Mouse (Mus musculus) mature B cell (primary cell): ENCODE measurements around the gene Sowahb.

Experiments
- in situ Hi-C: fragments of 300-500 bp; cut with MboI; formaldehyde crosslinking; loops from 2 replicates; pipeline ENCODE4 v1.14.3; 2019

Sowahb gene

GRCm38 (mm10) chr5:93044584-93045370 is at the start of gene Sowahb:
Gene Sowahb, minus strand, starts transcription at chr5:93045022.
- in situ Hi-C loops, result no loop called here

GRCm38 (mm10) chr5:93093638-93094527 is 49.1 kb upstream of the Sowahb start:
- in situ Hi-C loops, result no loop called here

GRCm38 (mm10) chr5:93092857-93093622 is 48.2 kb upstream of the Sowahb start, which contains the start of gene Sept11:
Gene Sept11, plus strand, starts transcription at chr5:93093437.
- in situ Hi-C loops, result no loop called here

GRCm38 (mm10) chr5:93092147-93092781 is 47.4 kb upstream of the Sowahb start:
- in situ Hi-C loops, result no loop called here

GRCm38 (mm10) chr5:93091266-93091665 is 46.4 kb upstream of the Sowahb start:
- in situ Hi-C loops, result no loop called here

GRCm38 (mm10) chr5:93085900-93086299 is 41.1 kb upstream of the Sowahb start:
- in situ Hi-C loops, result loop anchor here (10.0 kb wide), 1 partner anchor 179 kb away; the partner anchor contains the start of gene Ccng2

GRCm38 (mm10) chr5:93085015-93085598 is 40.3 kb upstream of the Sowahb start:
- in situ Hi-C loops, result loop anchor here (10.0 kb wide), 1 partner anchor 180 kb away; the partner anchor contains the start of gene Ccng2

- in situ Hi-C loops, result no loop called here
Measured at GRCm38 (mm10) chr5:93079596-93079995, 34.8 kb upstream of the Sowahb start.

GRCm38 (mm10) chr5:93077661-93078323 is 33.0 kb upstream of the Sowahb start:
- in situ Hi-C loops, result no loop called here

GRCm38 (mm10) chr5:93060865-93061264 is 16.0 kb upstream of the Sowahb start:
- in situ Hi-C loops, result no loop called here

GRCm38 (mm10) chr5:93053606-93054397 is 9.0 kb upstream of the Sowahb start:
- in situ Hi-C loops, result no loop called here

- in situ Hi-C loops, result no loop called here
Measured at GRCm38 (mm10) chr5:93051951-93052350, 7.1 kb upstream of the Sowahb start.

- in situ Hi-C loops, result no loop called here
Measured at GRCm38 (mm10) chr5:93051041-93051440, 6.2 kb upstream of the Sowahb start.

GRCm38 (mm10) chr5:93049971-93050370 is 5.1 kb upstream of the Sowahb start:
- in situ Hi-C loops, result no loop called here

GRCm38 (mm10) chr5:93048481-93049240 is 3.8 kb upstream of the Sowahb start:
- in situ Hi-C loops, result no loop called here

- in situ Hi-C loops, result no loop called here
Measured at GRCm38 (mm10) chr5:93046306-93046845, 1.6 kb upstream of the Sowahb start.

GRCm38 (mm10) chr5:93045371-93045714 is 521 bp upstream of the Sowahb start:
- in situ Hi-C loops, result no loop called here
